Mouse (Mus musculus) cerebellum, adult 9-11 months (tissue): ENCODE results near the gene R3hdml.

ENCODE experiments used
- DNase-seq: peaks from one replicate; pipeline ENCODE4 v3.0.0; 2022

Gene R3hdml

GRCm38 (mm10) chr2:163492018-163492417 lies at the start of gene R3hdml:
TSS of gene R3hdml (plus strand) at chr2:163492318.
- no peak for DNase-seq

GRCm38 (mm10) chr2:163443543-163443942 lies 48.6 kb upstream of the R3hdml start:
- DNase-seq: peak; percentile 90

- DNase-seq: no peak
Observed at GRCm38 (mm10) chr2:163444017-163444416, 48.1 kb upstream of the R3hdml start.

GRCm38 (mm10) chr2:163447375-163447774 lies 44.7 kb upstream of the R3hdml start:
- no peak for DNase-seq

GRCm38 (mm10) chr2:163449276-163449675 lies 42.8 kb upstream of the R3hdml start:
- no peak for DNase-seq

- DNase-seq: no peak
Observed at GRCm38 (mm10) chr2:163450668-163451295, 41.3 kb upstream of the R3hdml start.

- no peak for DNase-seq
Observed at GRCm38 (mm10) chr2:163452738-163453137, 39.4 kb upstream of the R3hdml start.

GRCm38 (mm10) chr2:163453378-163453777 lies 38.7 kb upstream of the R3hdml start:
- DNase-seq: no peak

- DNase-seq: peak; percentile 72
Observed at GRCm38 (mm10) chr2:163458539-163459265, 33.4 kb upstream of the R3hdml start.

GRCm38 (mm10) chr2:163459380-163459779 lies 32.7 kb upstream of the R3hdml start:
- DNase-seq: no peak

- peak; percentile 4 for DNase-seq
Observed at GRCm38 (mm10) chr2:163460622-163461021, 31.5 kb upstream of the R3hdml start.

GRCm38 (mm10) chr2:163461307-163461706 lies 30.8 kb upstream of the R3hdml start:
- peak; percentile 8 for DNase-seq

- peak; percentile 4 for DNase-seq
Observed at GRCm38 (mm10) chr2:163462386-163462785, 29.7 kb upstream of the R3hdml start.

- no peak for DNase-seq
Observed at GRCm38 (mm10) chr2:163462801-163463200, 29.3 kb upstream of the R3hdml start.

- DNase-seq: peak; percentile 12
Observed at GRCm38 (mm10) chr2:163463251-163463769, 28.8 kb upstream of the R3hdml start.

- DNase-seq: peak; percentile 41
Observed at GRCm38 (mm10) chr2:163463998-163464397, 28.1 kb upstream of the R3hdml start.

- peak; percentile 6 for DNase-seq
Observed at GRCm38 (mm10) chr2:163464562-163464961, 27.6 kb upstream of the R3hdml start.

GRCm38 (mm10) chr2:163466771-163467170 lies 25.3 kb upstream of the R3hdml start:
- DNase-seq: peak; percentile 16

GRCm38 (mm10) chr2:163467585-163467984 lies 24.5 kb upstream of the R3hdml start:
- DNase-seq: peak; percentile 4

GRCm38 (mm10) chr2:163468866-163469265 lies 23.3 kb upstream of the R3hdml start:
- DNase-seq: peak; percentile 3

GRCm38 (mm10) chr2:163469711-163470110 lies 22.4 kb upstream of the R3hdml start:
- DNase-seq: peak; percentile 16

- DNase-seq: peak; percentile 29
Observed at GRCm38 (mm10) chr2:163471136-163471535, 21.0 kb upstream of the R3hdml start.

GRCm38 (mm10) chr2:163471710-163472465 lies 20.2 kb upstream of the R3hdml start:
- DNase-seq: no peak
